Mouse (Mus musculus) CH12.LX (cell line): ENCODE data around the gene Gm49450.

ENCODE experiments used
- CTCF ChIP-seq, 2 experiments: IDR thresholded peaks in 1 of 2; conservative IDR thresholded peaks in 1 of 2; 2 replicates each; pipeline ENCODE4 v1.5.1; 2011 to 2012; ENCODE audit warnings: low read depth in 2 of 2, low read length in 2 of 2, improper control_type of control experiment in 1 of 2, inconsistent platforms in 1 of 2, mild to moderate bottlenecking in 1 of 2, moderate library complexity in 1 of 2
- EP300 ChIP-seq: IDR thresholded peaks from 2 replicates; pipeline ENCODE4 v1.6.1; 2011; ENCODE audit warnings: low read length, improper control_type of control experiment
- MAX ChIP-seq: IDR thresholded peaks from 2 replicates; pipeline ENCODE4 v1.6.1; 2011; ENCODE audit warnings: low read length, improper control_type of control experiment
- MAZ ChIP-seq: IDR thresholded peaks from 2 replicates; pipeline ENCODE4 v1.6.1; 2012; ENCODE audit warnings: low read depth, mild to moderate bottlenecking, inconsistent platforms, low read length, improper control_type of control experiment, moderate library complexity
- MEF2A ChIP-seq: IDR thresholded peaks from 2 replicates; pipeline ENCODE4 v1.6.1; 2014; ENCODE audit warnings: low read depth, mild to moderate bottlenecking, inconsistent platforms, low read length, improper control_type of control experiment, borderline replicate concordance
- MXI1 ChIP-seq: IDR thresholded peaks from 2 replicates; pipeline ENCODE4 v1.6.1; 2011; ENCODE audit warnings: mild to moderate bottlenecking, low read depth, low read length, improper control_type of control experiment
- POLR2A ChIP-seq: IDR thresholded peaks from 2 replicates; pipeline ENCODE4 v1.6.1; 2011; ENCODE audit warnings: low read depth, mild to moderate bottlenecking, improper control_type of control experiment, low read length
- POLR2AphosphoS2 ChIP-seq: IDR thresholded peaks from 2 replicates; pipeline ENCODE4 v1.6.1; 2011; ENCODE audit warnings: low read depth, low read length, improper control_type of control experiment
- RAD21 ChIP-seq: IDR thresholded peaks from 2 replicates; pipeline ENCODE4 v1.6.1; 2011; ENCODE audit warnings: low read depth, mild to moderate bottlenecking, low read length, improper control_type of control experiment, moderate library complexity
- USF1 ChIP-seq: IDR thresholded peaks from 2 replicates; pipeline ENCODE4 v1.6.1; 2014; ENCODE audit warnings: low read depth, mild to moderate bottlenecking, inconsistent platforms, low read length, improper control_type of control experiment
- USF2 ChIP-seq: conservative IDR thresholded peaks from 2 replicates; pipeline ENCODE4 v1.6.1; 2011; ENCODE audit warnings: low read depth, low read length, improper control_type of control experiment
- ZC3H11A ChIP-seq: IDR thresholded peaks from 2 replicates; pipeline ENCODE4 v1.6.1; 2012; ENCODE audit warnings: low read depth, mild to moderate bottlenecking, inconsistent platforms, low read length, improper control_type of control experiment

DNA sequence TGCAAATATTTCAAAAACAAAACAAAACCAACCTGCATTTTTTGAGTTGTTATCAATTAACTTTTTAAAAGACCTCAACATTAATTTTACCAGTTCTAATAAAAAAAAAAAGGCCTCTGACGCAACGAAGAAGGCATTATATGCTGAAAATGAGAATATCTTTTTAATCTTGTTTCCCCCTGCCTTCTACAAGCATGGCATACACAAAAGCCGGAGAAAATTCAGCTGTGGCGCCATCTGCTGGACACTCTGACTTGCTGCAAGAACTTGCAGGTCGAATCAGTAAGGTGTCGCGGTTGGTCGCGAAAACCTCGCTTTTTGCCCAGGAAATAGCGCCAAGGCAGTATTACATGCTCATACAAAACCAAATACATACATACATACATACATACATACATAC is 40.5 kb upstream of the Gm49450 start:
- TF ChIP-seq MAX (peak; percentile 80), EP300 (no peak), CTCF (conservative IDR thresholded peaks at IDR 0.05 in 1 of 2, IDR thresholded peaks at IDR 0.05 in 1 of 2; ENCODE audit: low read depth in 2 of 2, low read length in 2 of 2) (peak; percentile 90 to 98), POLR2A (no peak), MEF2A (no peak), USF2 (no peak), MAZ (no peak), MXI1 (peak; percentile 91), RAD21 (peak; percentile 91), POLR2AphosphoS2 (no peak), ZC3H11A (peak; percentile 38; the same call in 1 of the 2 replicates), USF1 (no peak)
